Mouse (Mus musculus) midbrain, postnatal 0 days (tissue): ENCODE results near the gene Il9. TPM values are rescaled to one million over a fixed set of nuclear protein-coding genes. Genes with fewer than 3 reads are reported as not detected.

Source experiments
- ATAC-seq: fragments of 200-750 bp; cut with Nextera tagmentation; 2 replicates; pipeline ENCODE4 v1.8.0; 2017; ENCODE audit warnings: moderate number of reproducible peaks, mild to moderate bottlenecking, moderate TSS enrichment, moderate library complexity; ENCODE audit not compliant: low FRiP score
- DNase-seq: peaks from one replicate; pipeline ENCODE4 v3.0.0-alpha.2; 2015; ENCODE audit warnings: low spot score
- H3K27ac ChIP-seq: fragments of 300-500 bp; sonication (generic); 2 replicates; pipeline ENCODE4 v1.5.1; 2014; ENCODE audit warnings: low read depth, mild to moderate bottlenecking, low read length, mixed read lengths
- H3K27me3 ChIP-seq: fragments of 300-500 bp; sonication (generic); 2 replicates; pipeline ENCODE4 v1.6.1; 2014; ENCODE audit warnings: low read length, control low read depth, mixed read lengths; ENCODE audit not compliant: insufficient read depth
- H3K36me3 ChIP-seq: fragments of 300-500 bp; sonication (generic); 2 replicates; pipeline ENCODE4 v1.6.1; 2014; ENCODE audit warnings: low read length, control low read depth, mixed read lengths; ENCODE audit not compliant: insufficient read depth
- H3K4me1 ChIP-seq: fragments of 300-500 bp; sonication (generic); 2 replicates; pipeline ENCODE4 v1.6.1; 2014; ENCODE audit warnings: mild to moderate bottlenecking, control low read depth, antibody characterized with exemption, low read length, mixed read lengths; ENCODE audit not compliant: insufficient read depth
- H3K4me2 ChIP-seq: fragments of 300-500 bp; sonication (generic); 2 replicates; pipeline ENCODE4 v1.6.1; 2014; ENCODE audit warnings: low read depth, mild to moderate bottlenecking, low read length, mixed read lengths; ENCODE audit not compliant: poor library complexity, severe bottlenecking
- H3K4me3 ChIP-seq: fragments of 300-500 bp; sonication (generic); 2 replicates; pipeline ENCODE4 v1.5.1; 2014; ENCODE audit warnings: low read depth, mild to moderate bottlenecking, low read length, moderate library complexity
- H3K9ac ChIP-seq: fragments of 300-500 bp; sonication (generic); replicated peaks from 2 replicates; pipeline ENCODE4 v1.6.1; 2014; ENCODE audit warnings: mild to moderate bottlenecking, low read length, moderate library complexity, mixed read lengths; ENCODE audit not compliant: poor library complexity, severe bottlenecking
- H3K9me3 ChIP-seq: fragments of 300-500 bp; sonication (generic); 2 replicates; pipeline ENCODE4 v1.6.1; 2016; ENCODE audit warnings: low read length, control low read depth
- CTCF ChIP-seq: IDR thresholded peaks from 2 replicates; pipeline ENCODE4 v1.5.1; 2016; ENCODE audit warnings: antibody characterized with exemption, mild to moderate bottlenecking
- WGBS: fragments of 180-500 bp; shearing (Covaris S2); extraction: QIAGEN DNeasy Blood & Tissue Kit; methylation state at CpG from one replicate; pipeline ENCODE4 v1.1.7; 2014; 5-methylcytosine and 5-hydroxymethylcytosine counted together
- polyA plus RNA-seq: library from polyadenylated mRNA; unstranded; fragments of >200 nt; fragmentation: Nextera tagmentation; extraction: Ambion mirVana; gene quantifications from 2 replicates; pipeline ENCODE4 v1.2.1, GENCODE M21; 2015
- total RNA-seq: library from RNA; depleted of rRNA; stranded (reverse); fragments of >200 nt; gene quantifications from 2 replicates; pipeline ENCODE4 v1.2.3, GENCODE M21; 2014; rRNA removed

Gene Il9
- total RNA-seq (not detected in 2 replicates), polyA plus RNA-seq (not detected in 2 replicates)

GRCm38 (mm10) chr13:56482146-56482545 lies at the start of gene Il9:
Il9 (minus strand) TSS chr13:56482246.
- DNase-seq: no peak
- WGBS: 81% methylated on average over 3 of the region's 3 CpGs
- Histone ChIP-seq H3K27ac (no peak within 1 kb of the TSS), H3K27me3 (no peaks in the 10 kb centered on the region), H3K4me2 (no peak within 1 kb of the TSS), H3K9ac (no peak within 1 kb of the TSS), H3K36me3 (no peaks in the 10 kb centered on the region), H3K4me3 (no peak within 1 kb of the TSS), H3K9me3 (no peaks in the 10 kb centered on the region), H3K4me1 (no peaks in the 10 kb centered on the region)
- no peak for ATAC-seq
- no peak for TF ChIP-seq CTCF

- no peaks in the 10 kb centered on the region for H3K27me3 ChIP-seq
- no peak overlapping the region for H3K4me3 ChIP-seq
- H3K9me3 ChIP-seq: peaks cover 8% of the 10 kb centered on the region; the same call in 1 of the 2 replicates
- H3K27ac ChIP-seq: no peak overlapping the region
- ATAC-seq (no peak), DNase-seq (no peak)
- 61% methylated on average over 8 of the region's 8 CpGs for WGBS
- no peak overlapping the region for H3K4me2 ChIP-seq
- H3K9ac ChIP-seq: no peak overlapping the region
- no peaks in the 10 kb centered on the region for H3K4me1 ChIP-seq
- no peaks in the 10 kb centered on the region for H3K36me3 ChIP-seq
- TF ChIP-seq CTCF: no peak
Observed at GRCm38 (mm10) chr13:56529685-56530084, 47.6 kb upstream of the Il9 start.

DNA sequence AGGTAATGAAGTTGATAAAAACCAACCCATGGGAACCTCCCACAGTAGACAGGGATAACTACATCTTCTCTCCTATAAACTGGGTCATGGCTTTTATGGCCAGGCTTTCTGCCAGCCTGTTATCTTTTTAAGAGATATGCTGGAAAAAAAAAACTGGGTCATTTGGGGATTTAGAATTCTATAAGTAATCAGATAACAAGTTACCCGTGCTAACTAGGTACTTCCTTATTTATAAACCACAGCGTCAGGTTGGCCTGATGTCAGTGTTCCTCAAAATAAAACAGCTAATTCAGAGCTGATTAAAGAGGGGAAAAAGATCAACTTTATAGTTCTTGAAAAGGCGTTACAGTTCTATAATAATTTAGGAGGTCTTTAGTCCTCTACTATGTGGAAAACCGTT lies 47.0 kb upstream of the Il9 start:
- Histone ChIP-seq H3K9ac (no peak overlapping the region), H3K27ac (no peak overlapping the region), H3K36me3 (no peaks in the 10 kb centered on the region), H3K9me3 (peaks cover 6% of the 10 kb centered on the region; the same call in 1 of the 2 replicates), H3K4me3 (no peak overlapping the region), H3K4me1 (no peaks in the 10 kb centered on the region), H3K4me2 (no peak overlapping the region), H3K27me3 (no peaks in the 10 kb centered on the region)
- WGBS: 79% methylated on average over 4 of the region's 4 CpGs
- ATAC-seq (no peak), DNase-seq (no peak)
- TF ChIP-seq CTCF: no peak

DNA sequence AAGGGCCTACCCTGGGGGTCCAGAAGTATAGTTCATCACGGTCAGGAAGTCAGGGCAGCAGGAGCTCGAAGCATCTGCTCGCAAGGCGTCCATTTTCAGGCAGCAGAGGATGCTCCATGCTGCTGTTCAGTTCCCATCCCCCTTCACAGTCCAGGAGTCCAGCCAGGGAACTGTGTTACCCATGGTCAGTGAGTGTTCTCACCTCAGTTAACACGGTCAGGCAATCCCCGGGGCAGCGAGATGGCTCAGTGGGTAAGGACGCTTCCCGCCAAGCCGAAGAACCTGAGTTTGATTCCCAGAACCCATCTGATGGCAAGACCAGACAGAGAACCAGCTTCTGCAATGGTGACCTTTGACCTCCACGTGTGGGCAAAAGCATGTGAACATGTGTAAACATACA lies 46.2 kb upstream of the Il9 start:
- H3K9ac ChIP-seq: no peak overlapping the region
- H3K4me2 ChIP-seq: no peak overlapping the region
- no peaks in the 10 kb centered on the region for H3K9me3 ChIP-seq
- H3K4me1 ChIP-seq: no peaks in the 10 kb centered on the region
- no peak overlapping the region for H3K27ac ChIP-seq
- no peaks in the 10 kb centered on the region for H3K36me3 ChIP-seq
- no peak for TF ChIP-seq CTCF
- DNase-seq: no peak
- no peaks in the 10 kb centered on the region for H3K27me3 ChIP-seq
- no peak for ATAC-seq
- no peak overlapping the region for H3K4me3 ChIP-seq
- WGBS: 89% methylated on average over 11 of the region's 11 CpGs

- no peak for TF ChIP-seq CTCF
- ATAC-seq (no peak), DNase-seq (no peak)
- H3K9me3 ChIP-seq: no peaks in the 10 kb centered on the region
- H3K4me2 ChIP-seq: no peak overlapping the region
- H3K36me3 ChIP-seq: no peaks in the 10 kb centered on the region
- H3K27ac ChIP-seq: no peak overlapping the region
- no peak overlapping the region for H3K4me3 ChIP-seq
- 95% methylated on average over 7 of the region's 7 CpGs for WGBS
- no peaks in the 10 kb centered on the region for H3K4me1 ChIP-seq
- no peaks in the 10 kb centered on the region for H3K27me3 ChIP-seq
- H3K9ac ChIP-seq: no peak overlapping the region
Observed at GRCm38 (mm10) chr13:56527846-56528245, 45.8 kb upstream of the Il9 start.

DNA sequence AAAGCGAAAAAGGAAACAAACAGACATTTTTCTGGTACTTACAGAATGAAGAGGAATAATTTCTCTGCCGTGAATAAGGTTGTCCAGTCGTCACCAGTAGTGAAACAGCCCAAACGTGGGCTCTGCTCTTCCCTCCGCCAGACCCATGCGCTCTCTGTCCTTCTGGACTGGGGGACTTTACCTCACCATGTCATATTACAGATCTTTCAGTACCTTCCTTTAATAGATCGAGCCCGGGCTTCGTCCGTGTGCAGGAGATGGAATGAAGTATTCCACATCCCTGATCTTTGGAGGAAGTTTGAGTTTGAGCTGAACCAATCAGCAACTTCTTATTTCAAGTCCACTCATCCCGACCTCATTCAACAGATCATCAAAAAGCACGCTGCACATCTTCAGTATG lies 44.8 kb upstream of the Il9 start:
- no peak overlapping the region for H3K9ac ChIP-seq
- no peak overlapping the region for H3K4me3 ChIP-seq
- ATAC-seq (no peak), DNase-seq (no peak)
- no peak overlapping the region for H3K27ac ChIP-seq
- H3K27me3 ChIP-seq: no peaks in the 10 kb centered on the region
- TF ChIP-seq CTCF: no peak
- H3K9me3 ChIP-seq: no peaks in the 10 kb centered on the region
- WGBS: 85% methylated on average over 12 of the region's 12 CpGs
- no peaks in the 10 kb centered on the region for H3K4me1 ChIP-seq
- H3K4me2 ChIP-seq: no peak overlapping the region
- H3K36me3 ChIP-seq: no peaks in the 10 kb centered on the region
